Mouse (Mus musculus): ENCODE measurements around the gene Cnot11. TPM values are rescaled to one million over a fixed set of nuclear protein-coding genes. Genes with fewer than 3 reads are reported as not detected.
A peak's percentile ranks its signal among the peaks of the same experiment; 100 is the strongest.

Cnot11 gene
- polyA plus RNA-seq, 1 experiment, result 18.8 TPM

DNA sequence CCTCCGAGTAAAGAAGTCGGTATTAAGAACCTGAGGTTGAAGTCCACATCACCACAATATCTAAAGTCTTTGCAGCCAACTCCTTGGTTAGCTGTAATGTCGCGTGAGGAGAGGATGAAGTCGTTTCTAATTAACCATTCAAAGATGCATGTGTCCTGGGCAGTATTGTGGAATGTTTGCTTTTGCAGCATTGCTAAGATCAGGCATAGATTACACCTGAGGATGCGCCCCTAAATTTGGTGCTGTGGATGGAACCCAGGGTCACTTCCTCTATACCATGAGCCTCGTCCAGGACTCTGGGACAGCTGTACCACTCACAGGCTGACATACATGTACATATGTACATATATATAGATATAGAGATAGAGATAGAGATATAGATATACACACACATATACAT is 1.9 kb downstream of the Cnot11 start:
- Histone ChIP-seq H3K4me1 (ENCODE audit: control insufficient read depth, insufficient read depth, low read length) (no peaks in the 10 kb centered on the region; the same call in 1 of the 2 replicates), H3K4me3 (replicated peaks; ENCODE audit: control insufficient read depth, low read depth, low read length) (peak overlapping the region; percentile 4), H3K27ac (ENCODE audit: control insufficient read depth, insufficient read depth, low read depth, low read length, poor library complexity) (no peak overlapping the region)
- no peak for TF ChIP-seq POLR2A (IDR thresholded peaks at IDR 0.05; ENCODE audit: borderline replicate concordance, control insufficient read depth, low read depth, low read length)
- no peak for TF ChIP-seq CTCF (IDR thresholded peaks at IDR 0.05; ENCODE audit: control insufficient read depth, insufficient read depth, low read length)
- WGBS, result 35% methylated on average over 7 of the region's 7 CpGs

GRCm38 (mm10) chr1:39537631-39538380 is 3.0 kb downstream of the Cnot11 start:
- WGBS, result 87% methylated on average over 10 of the region's 10 CpGs
- Histone ChIP-seq H3K4me1 (ENCODE audit: control insufficient read depth, insufficient read depth, low read length) (no peaks in the 10 kb centered on the region; the same call in 1 of the 2 replicates), H3K4me3 (replicated peaks; ENCODE audit: control insufficient read depth, low read depth, low read length) (no peak overlapping the region), H3K27ac (ENCODE audit: control insufficient read depth, insufficient read depth, low read depth, low read length, poor library complexity) (no peak overlapping the region)
- TF ChIP-seq CTCF (IDR thresholded peaks at IDR 0.05; ENCODE audit: control insufficient read depth, insufficient read depth, low read length) (no peak), POLR2A (IDR thresholded peaks at IDR 0.05; ENCODE audit: borderline replicate concordance, control insufficient read depth, low read depth, low read length) (no peak)

DNA sequence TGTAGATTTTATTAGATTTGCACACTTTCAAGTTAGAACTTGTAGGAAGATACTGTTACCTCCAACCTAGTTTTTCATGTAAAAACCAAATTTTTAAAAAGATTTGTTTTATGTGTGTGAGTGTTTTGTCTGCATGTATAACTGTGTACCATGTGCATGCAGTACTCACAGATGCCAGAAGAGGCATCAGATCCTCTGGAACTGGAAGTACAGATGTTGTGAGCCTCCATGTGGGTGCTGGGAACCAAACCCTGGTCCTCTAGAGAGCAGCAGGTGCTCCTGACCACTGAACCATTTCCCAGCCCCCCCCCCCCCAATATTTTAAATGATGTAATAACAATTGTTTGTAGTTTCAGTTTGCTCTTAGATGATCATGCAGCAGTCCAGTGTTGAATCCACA is 5.8 kb downstream of the Cnot11 start:
- Histone ChIP-seq H3K27ac (ENCODE audit: control insufficient read depth, insufficient read depth, low read depth, low read length, poor library complexity) (no peak overlapping the region), H3K4me1 (ENCODE audit: control insufficient read depth, insufficient read depth, low read length) (no peaks in the 10 kb centered on the region; the same call in 1 of the 2 replicates), H3K4me3 (replicated peaks; ENCODE audit: control insufficient read depth, low read depth, low read length) (no peak overlapping the region)
- no peak for TF ChIP-seq POLR2A (IDR thresholded peaks at IDR 0.05; ENCODE audit: borderline replicate concordance, control insufficient read depth, low read depth, low read length)
- TF ChIP-seq CTCF (IDR thresholded peaks at IDR 0.05; ENCODE audit: control insufficient read depth, insufficient read depth, low read length), result no peak

- no peak overlapping the region for H3K4me3 ChIP-seq (replicated peaks; ENCODE audit: control insufficient read depth, low read depth, low read length)
- TF ChIP-seq CTCF (IDR thresholded peaks at IDR 0.05; ENCODE audit: control insufficient read depth, insufficient read depth, low read length) (no peak), POLR2A (IDR thresholded peaks at IDR 0.05; ENCODE audit: borderline replicate concordance, control insufficient read depth, low read depth, low read length) (no peak)
- WGBS, result 42% methylated on average over 7 of the region's 7 CpGs
- H3K4me1 ChIP-seq (ENCODE audit: control insufficient read depth, insufficient read depth, low read length), result no peaks in the 10 kb centered on the region
- H3K27ac ChIP-seq (ENCODE audit: control insufficient read depth, insufficient read depth, low read depth, low read length, poor library complexity), result no peak overlapping the region
These were observed 10.8 kb downstream of the Cnot11 start for GRCm38 (mm10) chr1:39545589-39545988.

GRCm38 (mm10) chr1:39546160-39546866 is 11.5 kb downstream of the Cnot11 start:
- TF ChIP-seq POLR2A (IDR thresholded peaks at IDR 0.05; ENCODE audit: borderline replicate concordance, control insufficient read depth, low read depth, low read length) (no peak), CTCF (IDR thresholded peaks at IDR 0.05; ENCODE audit: control insufficient read depth, insufficient read depth, low read length) (no peak)
- WGBS, result 87% methylated on average over 6 of the region's 6 CpGs
- Histone ChIP-seq H3K4me3 (replicated peaks; ENCODE audit: control insufficient read depth, low read depth, low read length) (no peak overlapping the region), H3K4me1 (ENCODE audit: control insufficient read depth, insufficient read depth, low read length) (no peaks in the 10 kb centered on the region), H3K27ac (ENCODE audit: control insufficient read depth, insufficient read depth, low read depth, low read length, poor library complexity) (no peak overlapping the region)

- 58% methylated on average over 2 of the region's 2 CpGs for WGBS
- Histone ChIP-seq H3K4me1 (ENCODE audit: control insufficient read depth, insufficient read depth, low read length) (no peaks in the 10 kb centered on the region), H3K27ac (ENCODE audit: control insufficient read depth, insufficient read depth, low read depth, low read length, poor library complexity) (no peak overlapping the region), H3K4me3 (replicated peaks; ENCODE audit: control insufficient read depth, low read depth, low read length) (no peak overlapping the region)
- TF ChIP-seq CTCF (IDR thresholded peaks at IDR 0.05; ENCODE audit: control insufficient read depth, insufficient read depth, low read length) (no peak), POLR2A (IDR thresholded peaks at IDR 0.05; ENCODE audit: borderline replicate concordance, control insufficient read depth, low read depth, low read length) (no peak)
These were observed 12.4 kb downstream of the Cnot11 start for GRCm38 (mm10) chr1:39547238-39547637.

DNA sequence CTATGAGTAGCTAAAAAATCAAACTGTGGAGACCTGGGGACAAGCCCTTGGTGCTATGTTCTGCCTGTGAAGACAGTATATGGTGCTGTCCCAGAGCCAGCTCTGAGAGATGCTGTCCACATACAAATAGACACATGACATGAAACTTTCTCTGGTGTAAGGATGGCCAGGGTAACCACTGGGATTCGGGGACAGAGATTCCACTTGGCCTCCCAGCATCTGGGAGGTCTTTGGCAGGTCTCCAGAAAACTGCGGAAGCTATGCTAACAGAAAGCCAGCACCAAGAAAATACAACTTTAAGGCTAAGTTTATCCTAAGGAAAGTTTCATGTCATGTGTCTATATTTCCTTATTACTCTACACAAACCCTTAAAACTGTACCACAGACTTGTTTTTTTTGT is 15.0 kb downstream of the Cnot11 start:
- 91% methylated on average over 2 of the region's 2 CpGs for WGBS
- no peak overlapping the region for H3K27ac ChIP-seq (ENCODE audit: control insufficient read depth, insufficient read depth, low read depth, low read length, poor library complexity)
- no peak for TF ChIP-seq CTCF (IDR thresholded peaks at IDR 0.05; ENCODE audit: control insufficient read depth, insufficient read depth, low read length)
- TF ChIP-seq POLR2A (IDR thresholded peaks at IDR 0.05; ENCODE audit: borderline replicate concordance, control insufficient read depth, low read depth, low read length), result no peak
- H3K4me3 ChIP-seq (replicated peaks; ENCODE audit: control insufficient read depth, low read depth, low read length), result no peak overlapping the region
- H3K4me1 ChIP-seq (ENCODE audit: control insufficient read depth, insufficient read depth, low read length), result no peaks in the 10 kb centered on the region

DNA sequence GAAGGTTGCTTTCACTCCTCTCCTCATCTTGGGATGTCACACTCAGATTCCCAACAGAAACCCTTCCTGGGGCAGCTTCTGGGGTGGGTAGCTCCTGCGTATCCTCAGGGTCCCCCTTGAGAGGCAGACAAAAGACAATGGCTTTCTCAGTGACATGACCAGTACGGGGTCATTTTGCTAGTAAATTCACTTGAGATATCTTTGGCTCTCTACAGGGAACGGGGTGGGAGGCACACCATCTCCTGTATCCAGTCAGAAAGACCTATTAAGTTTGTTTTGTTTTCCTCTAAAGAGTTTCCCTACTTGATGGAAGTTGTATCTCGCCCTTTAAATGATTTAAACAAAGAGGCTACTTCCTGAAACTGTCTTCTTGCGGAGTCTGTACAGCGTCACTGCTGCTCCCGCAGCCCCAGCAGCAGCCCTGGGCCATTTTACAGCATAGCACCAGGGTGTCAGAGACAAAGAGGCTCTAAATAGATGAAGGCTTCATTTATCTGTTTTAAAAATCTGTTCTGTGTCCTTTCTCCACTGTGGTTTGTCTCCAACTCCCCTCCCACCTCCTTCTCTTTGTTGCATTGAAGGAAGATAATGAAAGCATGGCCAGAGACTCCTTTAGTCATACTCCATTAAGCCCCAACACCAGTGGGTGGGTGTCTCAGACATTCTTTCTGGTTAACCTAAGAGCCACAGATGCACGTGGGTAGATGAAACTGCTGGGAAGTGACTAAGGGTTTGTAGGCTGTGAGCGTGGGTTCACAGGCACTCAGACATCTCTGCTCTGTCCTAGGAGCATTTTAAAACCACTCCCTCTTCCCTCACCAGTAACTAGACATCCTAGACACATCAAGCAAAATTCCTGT is 21.0 kb downstream of the Cnot11 start:
- no peak overlapping the region for H3K27ac ChIP-seq (ENCODE audit: control insufficient read depth, insufficient read depth, low read depth, low read length, poor library complexity)
- 65% methylated on average over 9 of the region's 9 CpGs for WGBS

More for the DNA sequence above, 21.0 kb downstream of the Cnot11 start:
- H3K4me3 ChIP-seq (replicated peaks; ENCODE audit: control insufficient read depth, low read depth, low read length), result no peak overlapping the region
- TF ChIP-seq CTCF (IDR thresholded peaks at IDR 0.05; ENCODE audit: control insufficient read depth, insufficient read depth, low read length) (no peak), POLR2A (IDR thresholded peaks at IDR 0.05; ENCODE audit: borderline replicate concordance, control insufficient read depth, low read depth, low read length) (no peak)
- H3K4me1 ChIP-seq (ENCODE audit: control insufficient read depth, insufficient read depth, low read length), result no peaks in the 10 kb centered on the region; the same call in 1 of the 2 replicates
